Mouse (Mus musculus) urinary bladder, adult 18-20 months (tissue): ENCODE data around the gene Midn.

Source experiments
- DNase-seq, 2 experiments: peaks; one replicate each; pipeline ENCODE4 v3.0.0; 2022; ENCODE audit warnings: low spot score in 2 of 2, mixed read lengths in 2 of 2

Gene Midn

DNA sequence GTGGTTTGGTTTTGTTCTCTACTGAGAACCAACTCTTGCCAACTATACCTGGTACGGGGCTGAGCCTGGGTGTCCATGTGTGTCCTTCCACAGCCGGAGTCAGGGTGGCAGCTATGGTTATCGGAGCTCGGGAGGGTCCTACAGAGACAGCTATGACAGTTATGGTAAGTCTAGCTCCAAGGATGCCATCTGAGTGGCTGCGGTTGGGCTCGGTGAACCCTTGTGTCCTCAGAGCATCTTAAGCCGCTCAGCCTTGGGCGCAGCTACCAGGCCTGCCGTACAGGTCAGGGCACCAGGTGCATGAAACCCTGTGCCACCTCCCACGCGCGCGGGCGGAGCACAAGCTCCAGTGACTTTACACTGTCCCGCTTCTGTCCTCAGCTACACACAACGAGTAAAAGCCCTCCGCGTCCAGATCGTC, 22.5 kb downstream of the Midn start:
- no peak for DNase-seq

DNA sequence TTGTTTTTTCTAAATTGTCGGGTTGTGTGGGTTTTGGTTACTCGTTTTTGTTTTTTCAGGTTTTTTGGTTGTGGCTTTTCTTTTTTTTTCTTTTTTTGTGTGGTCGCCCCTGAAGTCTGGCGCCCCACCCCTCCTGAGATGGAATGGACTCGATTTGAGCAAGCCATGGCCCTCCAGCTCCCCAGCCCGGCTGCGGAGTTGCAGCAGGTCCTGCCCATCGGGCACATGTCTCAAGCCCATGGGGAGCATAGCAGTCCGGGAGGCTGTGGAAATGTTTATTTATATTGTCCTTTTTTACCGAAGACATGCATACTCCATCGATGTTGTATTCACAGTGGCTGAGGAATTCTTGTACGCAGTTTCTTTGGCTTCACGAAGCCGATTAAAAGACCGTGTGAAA, 23.2 kb downstream of the Midn start:
- DNase-seq = no peak

DNA sequence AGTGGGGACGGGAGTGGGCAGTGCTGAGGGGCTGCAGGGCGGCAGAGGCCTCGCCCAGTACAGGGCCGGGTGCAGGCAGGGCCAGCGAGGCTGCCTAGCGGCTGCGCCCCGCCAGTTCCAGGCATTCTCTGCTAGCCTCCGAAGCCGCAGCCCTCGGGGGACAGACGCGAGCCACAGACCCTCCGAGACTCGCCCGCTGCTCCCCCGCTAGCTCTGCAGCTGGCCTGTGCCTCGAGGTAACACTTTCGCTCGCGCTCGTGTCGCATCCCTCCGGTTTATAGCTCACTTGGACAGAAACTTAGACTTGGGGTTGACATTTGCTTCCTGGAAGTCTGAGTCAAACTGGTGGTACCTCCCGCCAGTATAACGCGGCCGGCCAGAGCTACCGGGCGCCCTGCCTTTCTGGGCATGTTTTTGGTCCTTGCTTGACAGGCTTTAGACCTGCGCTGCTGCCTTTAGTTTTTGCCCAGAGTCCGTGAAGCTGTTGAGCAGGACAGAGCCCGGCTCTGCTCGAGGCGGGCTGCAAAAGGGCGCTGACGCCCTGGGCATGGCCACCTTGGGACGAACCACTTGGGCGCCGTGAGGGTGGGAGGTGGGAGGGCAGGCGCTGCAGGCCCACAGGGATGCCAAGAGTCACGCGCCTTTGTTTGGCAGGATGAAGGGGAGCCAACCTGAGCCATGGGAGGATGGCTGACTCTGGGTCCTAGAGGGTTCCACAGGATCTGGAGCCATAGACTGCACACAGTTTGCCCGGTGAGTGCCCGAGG, 23.9 kb downstream of the Midn start:
- DNase-seq = no peak

- peak; percentile 83 to 93 for DNase-seq
Observed at GRCm38 (mm10) chr10:80172527-80173292, 24.6 kb downstream of the Midn start, which contains the start of gene 1600002K03Rik. Gene 1600002K03Rik, plus strand, starts transcription at chr10:80172944.

GRCm38 (mm10) chr10:80173358-80173757, 25.3 kb downstream of the Midn start:
- no peak for DNase-seq

GRCm38 (mm10) chr10:80173955-80174640, 26.0 kb downstream of the Midn start:
- no peak for DNase-seq

- no peak for DNase-seq
Observed at GRCm38 (mm10) chr10:80174705-80175104, 26.6 kb downstream of the Midn start.

DNA sequence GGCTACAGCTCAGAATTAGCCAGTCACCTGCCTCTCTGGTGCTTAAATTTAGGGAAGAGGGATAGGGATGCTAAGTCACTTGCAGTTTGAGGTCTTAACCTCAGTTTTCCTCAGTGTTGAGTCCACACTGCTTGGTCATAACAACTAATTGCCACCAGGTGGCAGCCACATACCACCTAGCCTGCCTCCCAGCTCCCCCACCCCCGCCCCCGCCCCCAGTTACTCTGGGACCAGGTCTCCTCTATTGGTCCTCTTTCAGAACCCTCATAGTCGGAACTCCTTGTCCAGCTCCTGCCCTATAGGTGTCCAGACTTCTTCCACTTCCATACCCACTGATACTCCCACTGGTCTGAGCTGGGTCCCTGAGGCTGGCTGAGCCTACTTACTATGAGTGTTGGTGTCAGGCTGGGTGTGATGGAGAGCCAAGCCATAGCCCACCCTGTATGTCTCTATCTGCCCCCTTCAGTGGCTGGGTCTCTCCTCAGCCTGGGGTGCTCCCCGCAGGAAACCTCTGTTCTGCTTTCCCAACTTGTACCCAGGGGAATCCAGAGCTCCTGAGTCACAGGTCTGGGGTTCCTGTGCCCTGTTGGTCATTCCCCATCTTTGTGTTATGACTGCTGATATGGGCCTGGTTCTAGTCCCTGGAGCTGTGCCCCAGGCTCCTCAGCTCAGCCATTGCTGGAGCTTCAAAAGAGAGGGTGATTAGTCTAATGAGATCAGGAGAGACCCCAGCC, 27.6 kb downstream of the Midn start:
- DNase-seq = no peak

DNA sequence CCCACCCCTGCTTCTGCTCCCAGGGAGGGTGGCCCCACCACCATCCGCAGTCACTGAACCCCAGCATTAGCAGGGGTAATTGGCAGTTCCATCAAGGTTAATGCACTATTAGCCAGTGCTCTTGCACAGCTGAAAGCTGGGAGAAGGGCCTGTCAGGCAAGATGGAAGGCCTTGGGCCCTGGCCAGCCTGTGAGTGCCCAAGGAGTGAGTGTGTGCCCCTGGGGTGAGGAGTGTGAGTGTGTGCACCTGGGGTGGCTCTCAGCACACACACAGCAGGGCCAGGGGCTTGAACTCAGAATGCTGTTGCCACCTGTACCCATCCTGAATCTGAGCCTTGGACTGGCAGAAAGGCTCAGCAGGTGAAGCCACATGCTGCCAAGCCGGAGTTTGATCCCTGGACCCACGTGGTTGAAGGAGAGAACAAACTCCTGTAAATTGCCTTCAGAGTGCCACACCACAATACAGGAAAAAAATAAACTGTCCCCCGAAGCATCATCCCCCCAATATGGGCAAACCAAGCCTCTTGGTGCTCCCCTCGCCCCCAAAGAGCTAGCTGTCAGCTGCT, 28.3 kb downstream of the Midn start:
- no peak for DNase-seq

DNA sequence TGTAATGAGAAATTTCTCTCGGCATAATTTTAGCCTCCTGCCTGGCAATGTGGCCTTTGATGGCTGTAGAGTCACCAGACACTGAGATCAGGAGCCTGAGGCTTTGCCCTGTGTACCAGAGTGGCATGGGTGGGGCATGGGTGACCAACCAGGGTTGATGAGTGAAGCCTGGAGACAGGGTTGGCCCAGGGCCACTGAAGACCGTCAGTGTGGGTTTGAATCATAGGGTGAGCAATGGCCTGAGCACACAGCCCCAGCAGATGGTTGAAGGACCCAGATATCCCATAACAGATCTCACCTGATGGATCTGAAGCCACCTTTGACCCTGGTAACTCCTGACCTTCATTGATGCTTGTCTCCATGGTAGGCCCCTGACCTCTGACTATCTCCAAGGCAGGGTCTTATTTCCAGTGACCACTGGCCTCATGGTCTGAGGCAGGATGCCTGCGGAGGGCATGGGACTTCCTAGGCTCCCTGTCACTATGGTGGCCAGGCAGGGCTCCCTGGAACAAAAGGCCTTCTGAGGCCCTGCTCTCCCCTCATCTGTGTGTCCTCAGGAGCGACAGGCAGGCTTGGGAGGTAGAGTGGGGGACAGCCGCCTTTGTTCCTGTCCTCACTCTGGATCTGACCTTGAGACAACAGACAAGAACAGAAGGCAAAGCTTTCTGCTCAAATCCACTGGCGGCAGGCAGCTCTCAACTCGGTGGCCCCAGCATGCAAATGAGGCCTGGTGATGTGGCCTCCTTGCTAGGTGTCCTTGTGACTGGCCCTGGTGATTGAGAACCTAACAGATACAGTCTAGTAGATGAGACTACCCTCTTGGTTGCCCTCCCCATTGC, 29.6 kb downstream of the Midn start:
- no peak for DNase-seq

- no peak for DNase-seq
Observed at GRCm38 (mm10) chr10:80179068-80180051, 31.3 kb downstream of the Midn start, which contains the start of gene Efna2. Gene Efna2, plus strand, starts transcription at chr10:80179482.

GRCm38 (mm10) chr10:80180288-80180687, 32.2 kb downstream of the Midn start:
- DNase-seq = no peak

DNA sequence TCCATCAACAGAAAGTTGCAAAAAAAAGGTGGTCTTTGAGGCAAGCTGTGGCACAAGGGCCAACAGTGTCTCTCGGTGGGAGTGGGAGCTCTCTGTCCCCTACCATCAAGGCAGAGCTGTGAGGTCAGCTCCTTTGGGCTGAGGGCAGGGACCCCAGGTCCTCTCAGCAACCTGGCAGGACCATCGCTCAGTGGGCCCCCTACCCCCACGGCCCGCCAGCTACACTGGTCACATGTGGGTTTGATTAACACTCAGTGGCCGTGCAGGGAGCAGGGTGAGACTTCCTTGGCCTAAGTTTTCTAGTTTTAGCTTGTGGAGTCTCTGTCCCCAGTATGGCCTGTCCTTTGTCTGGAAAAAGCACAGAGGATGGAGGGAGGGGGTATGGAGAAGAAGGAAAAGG, 32.8 kb downstream of the Midn start:
- DNase-seq = no peak

DNA sequence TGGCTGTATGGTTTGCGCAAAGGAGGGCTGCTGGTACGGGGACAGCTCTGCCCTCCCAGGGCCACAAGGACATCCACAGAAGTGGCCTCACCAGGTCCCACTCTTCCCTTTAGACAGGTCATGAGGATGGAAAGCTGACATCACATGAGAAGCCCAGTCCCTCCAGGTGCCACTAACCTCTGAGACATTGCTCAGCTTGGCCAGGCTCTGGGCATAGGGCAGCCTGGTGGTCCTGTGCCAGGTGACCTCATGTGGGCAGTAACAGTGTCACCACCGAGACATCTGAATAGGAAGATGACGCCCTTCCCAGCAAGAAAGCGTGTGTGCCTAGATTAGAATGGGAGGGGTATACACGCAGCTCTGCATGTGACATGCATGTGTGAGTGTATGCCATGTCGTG, 34.5 kb downstream of the Midn start:
- no peak for DNase-seq

- DNase-seq = no peak
Observed at GRCm38 (mm10) chr10:80186649-80187048, 38.6 kb downstream of the Midn start.

DNA sequence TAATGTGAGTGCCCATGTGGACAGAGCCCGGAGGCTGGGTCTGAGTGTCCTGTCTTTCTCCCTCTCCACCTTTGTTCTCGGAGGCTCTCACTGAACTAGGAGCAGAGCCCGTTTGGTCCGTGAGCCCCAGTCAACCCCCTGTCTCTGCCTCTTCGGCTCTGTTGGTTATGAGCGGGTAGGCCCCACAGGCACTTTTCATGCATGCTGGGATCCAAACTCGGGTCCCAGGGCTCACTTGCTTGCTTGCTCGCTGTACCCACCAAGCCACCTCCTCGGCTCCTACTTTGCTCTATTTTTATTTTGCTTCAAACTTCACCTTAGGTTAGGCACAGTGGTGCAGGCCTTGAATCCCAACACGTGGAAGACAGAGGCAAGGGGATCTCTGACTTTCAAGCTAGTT, 39.7 kb downstream of the Midn start:
- no peak for DNase-seq

DNA sequence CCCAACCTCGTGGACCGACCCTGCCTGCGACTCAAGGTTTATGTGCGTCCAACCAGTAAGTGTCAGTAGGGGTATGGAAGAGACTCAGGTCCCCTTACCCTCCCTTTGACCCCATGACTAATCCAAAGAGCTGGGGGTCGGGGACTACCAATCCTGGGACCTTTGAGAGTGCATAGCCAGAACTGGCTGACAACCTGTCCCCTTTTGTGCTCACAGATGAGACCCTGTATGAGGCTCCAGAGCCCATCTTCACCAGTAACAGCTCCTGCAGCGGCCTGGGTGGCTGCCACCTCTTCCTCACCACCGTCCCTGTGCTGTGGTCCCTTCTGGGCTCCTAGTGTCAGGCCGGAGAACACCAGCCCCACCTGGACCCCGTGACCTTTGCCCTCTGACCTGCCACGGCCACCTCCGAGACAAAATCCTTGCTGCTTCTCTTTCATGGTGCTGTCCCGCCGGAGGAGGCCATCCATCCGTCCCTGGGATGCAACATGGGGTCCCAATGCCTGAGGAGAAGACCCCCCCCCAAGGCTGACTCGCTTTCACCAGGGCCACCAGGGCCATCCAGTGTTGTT, 40.5 kb downstream of the Midn start:
- DNase-seq = no peak

DNA sequence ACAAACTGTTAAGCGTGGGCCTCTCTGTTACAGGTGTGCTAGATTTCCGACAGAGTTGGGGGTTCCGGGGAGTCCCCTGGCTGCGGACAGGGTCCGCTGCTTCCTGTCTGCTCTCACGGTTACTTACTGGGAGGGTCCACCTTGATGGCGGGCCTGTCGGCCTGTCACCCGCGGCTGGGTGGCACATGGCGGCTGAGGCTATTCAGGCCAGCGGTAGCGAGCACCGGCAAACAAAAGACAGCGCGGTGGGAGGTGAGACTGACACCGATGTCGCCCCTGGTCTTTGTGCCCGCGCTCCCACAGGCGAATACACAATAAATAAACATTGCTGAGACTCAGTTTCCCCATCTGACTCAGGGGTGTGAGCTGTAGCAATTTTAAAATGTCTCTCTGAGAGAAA, 41.9 kb downstream of the Midn start:
- no peak for DNase-seq

DNA sequence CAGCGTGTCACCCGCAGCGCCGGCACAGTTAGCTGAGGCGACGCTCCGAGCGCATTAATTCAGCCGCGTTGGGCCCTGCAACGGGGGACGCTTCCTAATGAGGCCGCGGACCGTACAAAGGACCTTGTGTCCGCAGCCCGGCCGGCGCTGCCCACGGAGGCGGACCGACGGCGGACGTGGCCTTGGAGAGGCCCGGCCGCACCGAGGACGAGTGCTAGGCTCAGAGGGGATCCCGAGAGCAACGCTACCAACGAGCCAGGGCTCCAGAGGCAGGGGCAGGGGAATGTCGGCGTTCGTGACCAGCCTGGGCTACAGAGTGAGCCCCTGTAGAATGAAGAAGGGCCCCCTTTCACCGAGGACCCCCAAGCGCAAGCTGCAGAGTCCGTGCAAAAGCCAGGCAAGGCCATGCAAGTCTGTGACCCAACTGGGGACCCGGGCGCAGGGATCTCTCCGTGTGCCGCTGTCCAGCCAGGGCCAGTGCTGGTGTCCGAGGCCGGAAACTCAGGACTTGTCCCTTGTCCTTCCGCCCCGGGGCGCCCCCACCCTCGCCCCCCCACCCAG, 42.5 kb downstream of the Midn start:
- no peak for DNase-seq
